Mouse (Mus musculus): Measurements from ENCODE around the gene Iscu.

- no peak for TF ChIP-seq CTCF (IDR thresholded peaks at IDR 0.05; ENCODE audit: low read depth)
- TF ChIP-seq EP300 (IDR thresholded peaks at IDR 0.05; ENCODE audit: low read depth) = no peak
Observed at GRCm38 (mm10) chr5:113824228-113824627, 51.7 kb downstream of the Iscu start.

Measured in liver, postnatal 0 days (tissue).